In genomic region chr7:74554608-74555311, GRCm38 (mm10) we compare ENCODE assay signal across 8 mouse cellular contexts. TPM values are rescaled to one million over a fixed set of nuclear protein-coding genes. Genes with fewer than 3 reads are reported as not detected.
A peak's percentile ranks its signal among the peaks of the same experiment; 100 is the strongest.
DNase-seq lines count a peak whose midpoint lies in the region; ATAC-seq and TF ChIP-seq lines count a peak whose summit lies in the region.

Slco3a1 (minus strand) TSS chr7:74554780.

- intact Hi-C loops in gastrocnemius, adult 2 months (cut with DNase I): loop anchor here (2.0 to 10.0 kb wide), 5 partner anchors 132 to 554 kb away; no protein-coding TSS in a partner anchor

- POLR2A ChIA-PET in Patski (lab: Charles Lee): interaction anchor here (0.6 to 1.3 kb wide), 4 partner anchors 129 to 1147 kb away, joined by 3 to 5 read pairs (median 4); no protein-coding TSS in a partner anchor

- H3K4me1 ChIP-seq in hindbrain, embryonic 16.5 days (ENCODE audit: control insufficient read depth, insufficient read depth, low read depth, low read length): peaks cover 10% of the 10 kb centered on the region

- no peaks in the 10 kb centered on the region for H3K36me3 ChIP-seq in hindbrain, embryonic 16.5 days (ENCODE audit: control insufficient read depth, insufficient read depth, low read length)

- peak within 1 kb of the TSS; percentile 96 for H3K4me3 ChIP-seq in gastrocnemius, adult 2 months
- H3K4me3 ChIP-seq in hindbrain, embryonic 16.5 days (ENCODE audit: low read length): peak within 1 kb of the TSS; percentile 86

- peak; percentile 74 for ATAC-seq in Patski
- peak; percentile 90 for ATAC-seq in hindbrain, embryonic 16.5 days

- H3K27ac ChIP-seq in gastrocnemius, adult 2 months: peak within 1 kb of the TSS; percentile 92
- peak within 1 kb of the TSS; percentile 92 for H3K27ac ChIP-seq in hindbrain, embryonic 16.5 days (ENCODE audit: low read depth, low read length)

- no peak for DNase-seq in Patski (ENCODE audit: low read depth, low spot score)
- peak; percentile 90 for DNase-seq in cerebellum, postnatal 25 days
- peak; percentile 91 for DNase-seq in gastrocnemius, adult 2 months
- DNase-seq in left cerebral cortex, adult 18-20 months (ENCODE audit: low spot score in 2 of 2): peak; percentile 71 to 83
- peak; percentile 85 to 89 for DNase-seq in lung, postnatal 4 days
- DNase-seq in retina, postnatal 7 days (ENCODE audit: low read depth, low spot score): peak; percentile 39
- peak; percentile 78 to 84 for DNase-seq in urinary bladder, adult 18-20 months (ENCODE audit: low spot score in 2 of 2)

- peak; percentile 92 for TF ChIP-seq CTCF in Patski (IDR thresholded peaks at IDR 0.05)
- TF ChIP-seq CTCF in gastrocnemius, adult 2 months (IDR thresholded peaks at IDR 0.05): peak; percentile 66

- no peaks in the 10 kb centered on the region for H3K27me3 ChIP-seq in Patski
- H3K27me3 ChIP-seq in hindbrain, embryonic 16.5 days (replicated peaks; ENCODE audit: control insufficient read depth, insufficient read depth, low read length): no peaks in the 10 kb centered on the region

- H3K4me2 ChIP-seq in hindbrain, embryonic 16.5 days (ENCODE audit: low read length): peak within 1 kb of the TSS; percentile 91

- H3K9me3 ChIP-seq in hindbrain, embryonic 16.5 days (ENCODE audit: control insufficient read depth, low read length): no peaks in the 10 kb centered on the region

- peak within 1 kb of the TSS; percentile 93 for H3K9ac ChIP-seq in hindbrain, embryonic 16.5 days (ENCODE audit: low read depth, low read length)

- under 1% methylated on average over 57 of the region's 66 CpGs for WGBS in hindbrain, embryonic 16.5 days

- CTCF ChIA-PET in Patski (lab: Charles Lee): interaction anchor here (0.7 to 2.6 kb wide), 12 partner anchors 13 to 552 kb away, joined by 3 to 10 read pairs (median 4); no protein-coding TSS in a partner anchor

- in situ Hi-C loops in Patski (cut with MboI; ENCODE audit: low pct_unique_long_range_greater_than_20kb): loop anchor here (5.0 kb wide), 4 partner anchors 137 to 558 kb away; no protein-coding TSS in a partner anchor

RNA-seq across cellular contexts. Expression of gene Slco3a1, which starts in this region (rescaled TPM):
- polyA plus RNA-seq in Patski (2021): 25.3 TPM
- total RNA-seq in gastrocnemius, adult 2 months (2021): 10 to 100 TPM; 67.1 to 83.8 TPM
- 18.9 and 21.0 TPM in 2 replicates for polyA plus RNA-seq in hindbrain, embryonic 16.5 days (2015; fragmentation: Nextera tagmentation; extraction: Ambion mirVana)
- total RNA-seq in left cerebral cortex, adult 18-20 months (2021): 10 to 100 TPM; 43.2 to 47.2 TPM
